Mouse (Mus musculus) cerebellum, postnatal 25 days (tissue): ENCODE measurements at regions not wholly inside any gene's neighbourhood (a gene's known extent, or its start where the extent isn't known, plus 50 kb on each side); places are given as distances from the start of the nearest gene placed in this dataset.
A peak's percentile ranks its signal among the peaks of the same experiment; 100 is the strongest.

Experiments
- DNase-seq, 2 experiments: peaks; one replicate each; pipeline ENCODE4 v3.0.0; 2021; ENCODE audit warnings: mixed read lengths in 2 of 2

- DNase-seq = no peak
Observed at GRCm38 (mm10) chr7:67462591-67462990, 89.9 kb upstream of the Mef2a start.

- DNase-seq = peak in 1 of 2 experiments; percentile 36
Observed at GRCm38 (mm10) chr7:67461333-67462255, 88.9 kb upstream of the Mef2a start.

- DNase-seq = no peak
Observed at GRCm38 (mm10) chr7:67459810-67460209, 87.2 kb upstream of the Mef2a start.

DNA sequence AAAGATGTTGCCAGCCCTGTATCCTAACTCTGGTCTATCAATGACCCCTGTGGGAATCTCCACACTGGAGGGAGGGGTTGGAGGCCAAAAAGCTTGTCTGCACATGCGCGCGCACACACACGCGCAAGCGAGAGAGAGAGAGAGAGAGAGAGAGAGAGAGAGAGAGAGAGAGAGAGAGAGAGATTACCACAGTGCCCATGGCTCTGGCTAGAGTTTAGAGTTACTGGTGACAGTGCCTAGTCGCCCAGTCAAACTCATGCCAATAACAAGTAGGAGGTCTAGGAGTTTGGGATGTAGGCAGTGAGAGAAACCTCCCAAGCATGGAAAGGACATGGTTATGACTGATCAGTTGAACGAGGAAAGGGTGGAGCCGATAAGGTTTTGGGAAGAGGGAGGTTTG, 86.6 kb upstream of the Mef2a start:
- no peak for DNase-seq

DNA sequence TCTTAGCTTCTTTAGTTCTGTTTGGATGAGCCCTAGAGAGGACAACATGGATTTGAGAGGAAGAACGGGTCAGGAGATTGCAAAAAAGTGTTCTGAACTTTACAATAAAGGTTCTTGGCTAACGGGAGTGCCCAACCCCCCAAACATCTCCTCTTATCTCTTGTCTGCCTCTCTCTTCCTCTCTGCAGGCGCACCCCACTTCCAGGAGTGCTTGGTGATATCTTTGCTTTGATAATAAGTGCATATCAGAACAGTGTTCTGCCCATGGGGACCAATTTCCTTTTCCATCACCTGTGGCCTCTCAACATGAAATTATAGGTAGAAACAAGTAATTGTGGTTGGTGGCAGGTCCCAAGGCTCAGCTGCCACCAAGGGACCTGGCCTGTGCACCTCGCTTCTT, 86.0 kb upstream of the Mef2a start:
- DNase-seq = no peak

- DNase-seq = no peak
Observed at GRCm38 (mm10) chr7:67457898-67458297, 85.2 kb upstream of the Mef2a start.

DNA sequence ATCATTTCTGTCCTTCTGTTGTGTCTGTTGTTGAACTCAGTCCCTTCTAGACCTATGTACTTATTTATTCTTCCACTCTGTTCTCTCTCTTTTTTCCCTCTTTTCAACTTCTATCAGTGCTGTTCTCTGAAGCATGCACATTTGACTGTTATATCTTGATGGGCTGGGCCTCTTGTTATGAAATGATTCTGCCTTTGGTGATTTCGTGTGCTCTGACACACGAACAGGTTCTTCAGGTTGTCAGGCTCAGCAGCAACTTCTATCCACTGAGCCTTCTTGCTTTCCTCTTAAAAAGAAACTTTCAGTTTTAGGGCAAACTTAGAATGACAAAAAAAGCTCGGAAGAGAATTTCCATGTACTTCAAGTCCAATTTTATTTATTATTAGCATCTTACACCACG, 83.4 kb upstream of the Mef2a start:
- no peak for DNase-seq

GRCm38 (mm10) chr7:67454458-67454857, 81.8 kb upstream of the Mef2a start:
- no peak for DNase-seq

- no peak for DNase-seq
Observed at GRCm38 (mm10) chr7:67451157-67451793, 78.6 kb upstream of the Mef2a start.

DNA sequence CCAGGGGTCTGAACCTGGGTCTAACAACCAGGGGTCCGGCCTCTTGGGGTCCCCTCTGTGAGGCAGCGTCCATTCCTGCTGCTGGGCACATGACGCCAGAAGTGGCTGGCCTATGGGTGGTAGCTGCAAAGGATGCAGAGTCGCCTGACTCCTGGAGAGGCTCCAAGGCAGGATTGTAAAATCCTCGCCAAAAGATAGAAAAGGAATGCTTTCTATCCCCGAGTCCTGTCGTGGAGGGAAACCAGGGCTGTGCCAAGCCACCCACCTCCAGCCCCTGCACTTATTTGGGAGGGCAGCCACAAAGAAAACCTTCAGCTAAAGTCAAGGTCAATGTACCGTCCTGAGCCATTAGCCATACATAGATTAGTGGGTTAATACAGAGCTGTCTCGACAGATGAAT, 73.9 kb upstream of the Mef2a start:
- DNase-seq = no peak

GRCm38 (mm10) chr7:67445203-67446041, 72.8 kb upstream of the Mef2a start:
- DNase-seq = no peak

DNA sequence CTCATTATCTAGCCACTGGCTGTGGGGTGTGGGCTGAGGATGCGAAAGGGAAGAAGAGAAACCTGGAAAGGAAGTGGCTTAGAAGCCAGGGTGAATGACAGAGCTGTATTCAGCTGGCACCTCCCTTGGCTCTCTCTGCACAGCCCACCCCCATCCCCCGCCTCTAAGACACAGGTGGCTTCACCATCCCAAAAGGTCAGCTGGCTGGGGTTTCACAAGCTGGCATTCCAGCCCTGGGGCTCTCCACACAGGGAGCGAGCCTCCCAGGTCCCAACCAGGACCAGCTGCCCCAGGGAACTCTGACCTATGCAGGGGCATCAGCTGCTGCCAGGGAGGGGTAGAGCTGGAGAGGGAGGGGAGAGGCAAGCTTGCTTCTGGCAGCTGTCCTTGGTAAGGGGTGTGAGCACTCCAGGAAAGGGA, 71.9 kb upstream of the Mef2a start:
- no peak for DNase-seq

- no peak for DNase-seq
Observed at GRCm38 (mm10) chr7:67443666-67444065, 71.0 kb upstream of the Mef2a start.

DNA sequence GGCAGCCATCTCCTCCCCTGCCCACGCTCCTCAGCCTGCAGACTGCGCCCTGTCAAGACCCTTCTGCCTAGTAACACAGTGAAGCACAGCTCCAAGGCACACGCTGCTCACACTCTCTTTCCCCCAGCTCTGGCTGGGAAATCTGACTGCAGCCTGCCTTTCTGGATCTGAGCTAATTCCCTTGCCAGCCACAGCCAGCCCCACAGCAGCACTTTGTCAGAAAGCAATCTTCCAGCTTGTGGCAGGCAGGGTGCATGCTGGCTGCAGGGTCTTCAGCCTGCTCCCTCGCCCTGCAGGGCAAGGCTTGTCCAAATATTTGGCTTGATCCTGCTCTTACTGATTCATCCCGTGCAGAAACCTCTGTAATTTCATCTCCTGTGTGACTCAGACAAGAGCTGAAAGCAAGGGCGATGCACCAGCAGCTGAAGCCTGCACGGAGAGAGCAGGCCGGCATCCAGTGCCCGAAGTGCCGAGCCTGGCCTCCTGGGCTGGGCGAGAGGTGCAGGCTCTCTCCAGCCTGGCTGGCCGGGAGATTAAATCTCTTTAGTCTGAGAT, 70.4 kb upstream of the Mef2a start:
- peak; percentile 49 to 53 for DNase-seq

DNA sequence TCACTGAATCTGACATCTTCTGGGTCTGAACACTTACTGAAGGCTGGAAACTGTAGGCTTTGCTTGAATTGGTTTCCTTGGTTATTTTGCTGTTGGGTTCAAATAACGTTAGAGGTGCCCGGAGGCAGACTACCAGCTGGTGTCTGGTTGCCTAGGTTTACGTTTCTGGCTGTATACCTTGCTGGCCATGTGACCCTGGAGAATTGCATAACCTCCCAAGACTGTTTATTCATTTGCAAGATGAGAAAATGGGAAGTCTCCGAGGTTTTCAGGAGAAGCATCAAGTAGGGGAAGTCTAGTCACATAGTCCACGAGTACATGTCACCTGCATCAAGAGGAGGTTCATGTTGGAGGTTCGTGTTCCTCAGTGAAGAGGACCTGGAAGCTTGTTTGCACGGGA, 69.6 kb upstream of the Mef2a start:
- no peak for DNase-seq

- DNase-seq = peak; percentile 39 to 68
Observed at GRCm38 (mm10) chr7:67440806-67441205, 68.1 kb upstream of the Mef2a start.

DNA sequence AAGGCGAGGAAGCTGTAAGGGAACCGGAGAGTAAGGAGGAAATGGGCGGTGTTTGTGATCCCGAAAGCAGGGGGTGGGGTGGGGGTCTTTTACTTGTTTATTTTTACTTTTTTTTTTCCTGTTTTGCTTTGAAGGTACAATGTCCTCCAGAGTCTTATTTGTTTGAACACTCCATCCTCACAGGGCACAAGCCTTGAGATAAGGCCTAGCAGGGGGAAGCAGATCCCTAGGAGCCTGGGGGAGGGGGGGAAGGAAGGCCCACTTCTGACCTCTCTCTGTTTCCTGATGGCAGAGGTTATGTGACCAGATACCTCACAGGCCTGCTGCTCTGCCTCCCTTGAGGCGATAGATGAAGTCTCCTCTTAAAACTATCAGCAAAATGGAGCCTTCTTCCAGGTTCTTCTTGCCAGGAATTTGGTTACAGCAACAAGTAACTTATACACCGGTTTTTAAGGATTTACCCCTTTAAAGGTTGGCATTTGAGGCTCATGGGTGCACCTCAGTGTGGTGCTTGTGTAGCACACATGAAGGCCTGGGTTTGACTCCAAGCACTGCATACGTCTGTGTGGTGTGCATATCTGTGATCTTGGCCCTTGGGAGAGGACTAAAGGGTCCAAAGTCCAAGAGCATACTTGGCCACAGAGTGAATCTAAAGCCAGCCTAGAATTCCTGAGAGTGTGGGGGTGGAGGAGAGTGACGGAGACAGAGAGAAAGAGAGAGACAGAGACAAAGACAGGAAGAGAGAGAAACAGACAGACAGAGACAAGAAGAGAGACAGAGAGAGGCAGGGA, 64.8 kb upstream of the Mef2a start:
- DNase-seq = no peak

- DNase-seq = peak in 1 of 2 experiments; percentile 15
Observed at GRCm38 (mm10) chr7:67435643-67436339, 63.1 kb upstream of the Mef2a start.

DNA sequence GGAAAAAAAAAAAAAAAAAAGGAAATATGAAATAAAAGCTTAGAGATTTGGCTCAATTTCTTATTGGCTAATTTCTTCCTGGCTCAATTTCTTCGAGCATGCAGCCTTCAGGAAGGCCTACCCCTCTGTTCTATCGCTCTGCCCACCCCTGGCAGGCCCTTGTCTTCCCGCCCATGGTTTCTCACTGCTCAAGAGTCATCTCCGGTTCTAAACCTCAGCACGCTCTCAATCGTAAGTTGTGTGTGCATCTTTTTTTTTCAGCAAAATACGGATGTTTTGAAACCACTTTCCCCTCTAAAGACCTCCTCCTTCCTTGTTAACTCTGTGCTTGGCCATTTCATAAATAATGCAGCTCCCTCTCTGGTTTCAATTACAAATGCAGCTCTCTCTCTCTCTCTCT, 58.3 kb upstream of the Mef2a start:
- DNase-seq = no peak

DNA sequence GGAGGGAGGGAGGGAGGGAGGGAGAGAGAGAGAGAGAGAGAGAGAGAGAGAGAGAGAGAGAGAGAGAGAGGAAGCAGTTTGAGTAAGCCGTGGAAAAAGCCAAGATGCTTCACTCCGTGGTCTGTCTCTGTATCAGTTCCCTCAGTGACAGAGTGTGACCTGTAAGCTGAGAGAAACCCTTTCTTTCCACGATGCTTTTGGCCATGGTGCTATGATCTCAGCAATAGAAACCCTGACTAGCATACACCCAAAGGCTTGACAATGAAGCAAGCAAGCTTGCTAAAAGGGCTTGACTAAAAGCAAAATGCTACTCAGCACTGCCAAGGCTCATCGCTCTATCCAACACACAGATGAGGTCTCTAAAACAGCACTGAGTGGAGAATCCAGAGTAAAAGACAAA, 57.4 kb upstream of the Mef2a start:
- DNase-seq = no peak
